Mouse (Mus musculus) CH12.LX (cell line): ENCODE data around the gene Mrpl57. TPM values are rescaled to one million over a fixed set of nuclear protein-coding genes. Genes with fewer than 3 reads are reported as not detected.
"Not testable (repeated sequence)": the region's sequence is repeated elsewhere in the genome, so short reads cannot be mapped to it uniquely, and the experiment has no call there.

Experiments used
- DNase-seq: peaks from one replicate; pipeline ENCODE4 v3.0.0-alpha.2; 2013; ENCODE audit errors: extremely low read depth
- H3K27ac ChIP-seq: 2 replicates; pipeline ENCODE4 v1.5.1; 2012; ENCODE audit warnings: low read depth, mild to moderate bottlenecking, control low read depth, moderate library complexity; ENCODE audit not compliant: insufficient read depth
- H3K27me3 ChIP-seq: replicated peaks from 2 replicates; pipeline ENCODE3; 2012; ENCODE audit warnings: inconsistent platforms
- H3K36me3 ChIP-seq, 2 experiments: replicated peaks in 1 of 2; 2 replicates each; pipeline versions ENCODE3 to v1.6.1; 2012; ENCODE audit warnings: inconsistent platforms in 1 of 2, low read length in 1 of 2, mild to moderate bottlenecking in 1 of 2, mixed read lengths in 1 of 2, moderate library complexity in 1 of 2; ENCODE audit not compliant: control insufficient read depth in 1 of 2, insufficient read depth in 1 of 2
- H3K4me1 ChIP-seq, 2 experiments: 2 replicates each; pipeline ENCODE4 v1.6.1; 2012; ENCODE audit warnings: inconsistent platforms in 1 of 2, moderate library complexity in 1 of 2; ENCODE audit not compliant: insufficient read depth in 2 of 2, control insufficient read depth in 1 of 2
- H3K4me2 ChIP-seq: 2 replicates; pipeline ENCODE4 v1.6.1; 2012; ENCODE audit warnings: low read depth, mild to moderate bottlenecking, control low read depth; ENCODE audit not compliant: poor library complexity, insufficient read depth, severe bottlenecking
- H3K4me3 ChIP-seq, 3 experiments: fragments of 150-350 bp in 1 of 3; sonication (generic) in 1 of 3; replicated peaks in 1 of 3; 2 replicates each; pipeline versions ENCODE3 to v1.5.1; 2011 to 2012; ENCODE audit warnings: low read depth in 2 of 3, low read length in 2 of 3, mild to moderate bottlenecking in 2 of 3, moderate library complexity in 2 of 3, control low read depth in 1 of 3, improper control_type of control experiment in 1 of 3, inconsistent platforms in 1 of 3, mixed read lengths in 1 of 3; ENCODE audit not compliant: poor library complexity in 1 of 3
- H3K79me2 ChIP-seq: replicated peaks from 2 replicates; pipeline ENCODE4 v1.6.1; 2012; ENCODE audit warnings: mild to moderate bottlenecking, moderate library complexity; ENCODE audit not compliant: control insufficient read depth, poor library complexity, insufficient read depth, severe bottlenecking; ENCODE audit errors: extremely low read depth
- H3K9ac ChIP-seq: 2 replicates; pipeline ENCODE4 v1.6.1; 2012; ENCODE audit warnings: low read depth, mild to moderate bottlenecking, control low read depth, moderate library complexity; ENCODE audit not compliant: insufficient read depth
- H3K9me3 ChIP-seq: replicated peaks from 2 replicates; pipeline ENCODE3; 2012; ENCODE audit warnings: low read length, inconsistent platforms, mixed read lengths
- BHLHE40 ChIP-seq: IDR thresholded peaks from 2 replicates; pipeline ENCODE4 v1.6.1; 2011; ENCODE audit warnings: mild to moderate bottlenecking, low read depth, low read length, improper control_type of control experiment
- CHD2 ChIP-seq: IDR thresholded peaks from 2 replicates; pipeline ENCODE4 v1.6.1; 2011; ENCODE audit warnings: low read length, improper control_type of control experiment
- CTCF ChIP-seq, 2 experiments: IDR thresholded peaks in 1 of 2; conservative IDR thresholded peaks in 1 of 2; 2 replicates each; pipeline ENCODE4 v1.5.1; 2011 to 2012; ENCODE audit warnings: low read depth in 2 of 2, low read length in 2 of 2, improper control_type of control experiment in 1 of 2, inconsistent platforms in 1 of 2, mild to moderate bottlenecking in 1 of 2, moderate library complexity in 1 of 2
- E2F4 ChIP-seq: IDR thresholded peaks from 2 replicates; pipeline ENCODE4 v1.6.1; 2011; ENCODE audit warnings: low read depth, low read length, improper control_type of control experiment; ENCODE audit not compliant: insufficient replicate concordance
- ETS1 ChIP-seq: conservative IDR thresholded peaks from 2 replicates; pipeline ENCODE4 v1.6.1; 2012; ENCODE audit warnings: low read depth, mild to moderate bottlenecking, inconsistent platforms, low read length, improper control_type of control experiment, moderate library complexity
- GABPA ChIP-seq: IDR thresholded peaks from 2 replicates; pipeline ENCODE4 v1.6.1; 2012; ENCODE audit warnings: low read depth, low read length, improper control_type of control experiment, inconsistent platforms; ENCODE audit not compliant: insufficient replicate concordance
- IRF4 ChIP-seq: IDR thresholded peaks from 2 replicates; pipeline ENCODE4 v1.6.1; 2014; ENCODE audit warnings: low read depth, mild to moderate bottlenecking, inconsistent platforms, low read length, improper control_type of control experiment
- JUN ChIP-seq: IDR thresholded peaks from 2 replicates; pipeline ENCODE4 v1.6.1; 2011; ENCODE audit warnings: low read depth, mild to moderate bottlenecking, low read length, improper control_type of control experiment, moderate library complexity; ENCODE audit not compliant: insufficient read depth
- MAFK ChIP-seq: IDR thresholded peaks from 2 replicates; pipeline ENCODE4 v1.6.1; 2011; ENCODE audit warnings: low read length, improper control_type of control experiment; ENCODE audit not compliant: insufficient replicate concordance
- MAZ ChIP-seq: IDR thresholded peaks from 2 replicates; pipeline ENCODE4 v1.6.1; 2012; ENCODE audit warnings: low read depth, mild to moderate bottlenecking, inconsistent platforms, low read length, improper control_type of control experiment, moderate library complexity
- TCF12 ChIP-seq: IDR thresholded peaks from 2 replicates; pipeline ENCODE4 v1.6.1; 2014; ENCODE audit warnings: low read depth, mild to moderate bottlenecking, inconsistent platforms, low read length, improper control_type of control experiment
- UBTF ChIP-seq: IDR thresholded peaks from 2 replicates; pipeline ENCODE4 v1.6.1; 2012; ENCODE audit warnings: low read depth, mild to moderate bottlenecking, inconsistent platforms, low read length, improper control_type of control experiment, moderate library complexity
- USF2 ChIP-seq: conservative IDR thresholded peaks from 2 replicates; pipeline ENCODE4 v1.6.1; 2011; ENCODE audit warnings: low read depth, low read length, improper control_type of control experiment
- dilution Hi-C: fragments of 300-500 bp; cut with MboI; formaldehyde crosslinking; loops from 2 replicates; pipeline ENCODE4 v1.14.3; 2020; ENCODE audit warnings: low sequenced_read_pairs; ENCODE audit not compliant: extremely low pct_unique_long_range_greater_than_20kb, extremely low pct_ligation_motif_present
- in situ Hi-C: fragments of 300-500 bp; cut with MboI; formaldehyde crosslinking; loops from 3 replicates; pipeline ENCODE4 v1.14.3; 2019; ENCODE audit warnings: low sequenced_read_pairs, low pct_ligation_motif_present, low pct_unique_long_range_greater_than_20kb, mixed read lengths
- polyA plus RNA-seq: library from polyadenylated mRNA; unstranded; fragments of >175 nt; gene quantifications from 2 replicates; pipeline ENCODE4 v1.2.1, GENCODE M21; 2012; ENCODE audit warnings: low read depth; ENCODE audit not compliant: insufficient read length
- total RNA-seq, 2 experiments: library from RNA; depleted of rRNA; stranded (reverse); fragments of 300-350 nt in 1 of 2; fragments of >200 nt in 1 of 2; gene quantifications; 2 replicates each; pipeline ENCODE4 v1.2.3; 2012 to 2014

Mrpl57 gene
- total and polyA plus RNA-seq, 3 experiments = 123 to 184 (median 176) TPM

DNA sequence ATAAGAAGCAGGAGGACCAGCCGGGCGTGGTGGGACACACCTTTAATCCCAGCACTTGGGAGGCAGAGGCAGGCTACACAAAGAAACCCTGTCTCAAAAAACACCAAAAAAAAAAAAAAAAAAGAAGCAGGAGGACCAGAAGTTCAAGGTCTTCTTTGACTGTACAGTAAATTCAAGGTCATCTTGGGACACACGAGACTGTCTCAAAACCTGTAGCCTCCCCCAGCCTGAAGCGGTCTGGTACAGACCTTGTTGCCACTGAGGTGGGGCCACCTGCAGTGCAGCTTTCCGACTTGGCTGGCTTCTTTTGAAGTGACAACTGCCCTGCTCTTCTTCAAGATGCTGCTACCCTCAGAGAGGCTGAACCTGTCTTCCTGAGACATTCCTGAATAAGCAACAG, 22.0 kb downstream of the Mrpl57 start:
- H3K4me3 ChIP-seq, H3K9me3 ChIP-seq, dilution Hi-C loops, H3K79me2 ChIP-seq, in situ Hi-C loops, H3K27me3 ChIP-seq, DNase-seq, H3K27ac ChIP-seq, H3K9ac ChIP-seq, H3K4me2 ChIP-seq: not testable (repeated sequence)
- H3K4me1 ChIP-seq = peaks cover 5 to 24% of the 10 kb centered on the region in 2 experiments; a peak in 3 of 4 replicates
- peaks cover 5 to 52% of the 10 kb centered on the region in 2 experiments for H3K36me3 ChIP-seq

DNA sequence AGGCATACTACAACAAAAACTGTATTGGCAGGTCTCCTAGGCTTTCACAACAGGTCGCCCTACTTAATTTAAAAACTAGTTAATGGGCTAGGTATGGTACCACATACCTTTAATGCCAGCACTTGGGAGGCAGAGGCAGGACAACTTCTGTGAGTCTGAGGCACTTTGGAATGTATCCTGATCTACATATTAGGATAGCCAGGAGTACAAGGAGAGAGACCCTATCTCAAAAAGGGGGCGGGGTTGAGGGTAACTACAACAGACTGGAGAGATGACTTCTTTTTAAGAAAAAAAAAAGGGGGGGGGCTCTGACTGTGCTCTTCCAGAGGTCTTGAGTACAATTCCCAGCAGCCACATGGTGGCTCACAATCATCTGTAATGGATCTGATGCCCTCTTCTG, 22.6 kb downstream of the Mrpl57 start:
- Histone ChIP-seq H3K4me2 (no peak overlapping the region), H3K4me1 (peaks cover 5 to 24% of the 10 kb centered on the region in 2 experiments; a peak in 3 of 4 replicates), H3K9me3 (no peaks in the 10 kb centered on the region), H3K9ac (no peak overlapping the region), H3K27ac (no peak overlapping the region), H3K36me3 (peaks cover 5 to 54% of the 10 kb centered on the region in 2 experiments)
- DNase-seq = no peak
- TF ChIP-seq TCF12 (no peak), ETS1 (no peak), UBTF (no peak), CTCF (conservative IDR thresholded peaks at IDR 0.05 in 1 of 2, IDR thresholded peaks at IDR 0.05 in 1 of 2; ENCODE audit: low read depth in 2 of 2, low read length in 2 of 2) (no peak), CHD2 (no peak), GABPA (no peak), E2F4 (no peak), MAZ (no peak)
- TF ChIP-seq, all 38 proteins: peak for 0
- in situ Hi-C loops = no loop called here
- no peak overlapping the region for H3K4me3 ChIP-seq
- H3K27me3 ChIP-seq = no peaks in the 10 kb centered on the region
- dilution Hi-C loops = no loop called here
- H3K79me2 ChIP-seq = no peaks in the 10 kb centered on the region

DNA sequence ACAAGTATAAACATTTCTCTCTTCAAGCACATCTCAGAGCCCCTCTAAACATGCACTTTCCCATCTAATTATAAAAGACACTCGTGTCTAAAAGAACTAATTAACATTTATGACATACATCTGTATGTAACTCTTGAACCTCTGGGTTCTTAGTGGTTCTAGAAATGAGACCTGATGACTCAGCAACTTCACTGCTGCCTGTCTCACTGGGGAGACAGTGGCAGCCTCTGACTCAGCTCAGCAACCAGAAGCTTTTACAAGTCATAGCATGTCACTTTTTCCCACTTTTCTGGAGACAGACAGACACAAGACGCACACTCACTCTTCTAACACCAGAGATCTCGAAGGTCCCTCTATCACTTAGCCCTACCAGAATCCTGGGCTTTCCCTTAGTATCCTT, 24.3 kb downstream of the Mrpl57 start:
- H3K27ac ChIP-seq = no peak overlapping the region
- H3K9ac ChIP-seq = peak overlapping the region; percentile 9; the same call in 1 of the 2 replicates
- in situ Hi-C loops = no loop called here
- TF ChIP-seq BHLHE40 = 0 out of 2 replicates have a peak, but pooled peaks have one; percentile 17
- TF ChIP-seq JUN = peak; percentile 9; the same call in 1 of the 2 replicates
- TF ChIP-seq IRF4 = peak; percentile 66; the same call in 1 of the 2 replicates
- TF ChIP-seq USF2 = no peak
- peak; percentile 98 for TF ChIP-seq MAFK
- peak; percentile 45; the same call in 1 of the 2 replicates for TF ChIP-seq ETS1
- TF ChIP-seq, all 38 proteins: peak for 5
- Histone ChIP-seq H3K27me3 (no peaks in the 10 kb centered on the region), H3K4me1 (peaks cover 5 to 22% of the 10 kb centered on the region in 2 experiments; a peak in 3 of 4 replicates), H3K9me3 (no peaks in the 10 kb centered on the region), H3K36me3 (peaks cover 2 to 49% of the 10 kb centered on the region in 2 experiments), H3K79me2 (no peaks in the 10 kb centered on the region), H3K4me2 (no peak overlapping the region), H3K4me3 (no peak overlapping the region)
- dilution Hi-C loops = no loop called here
- peak; percentile 68 for DNase-seq
